Mouse (Mus musculus) activated CD4-positive, CD25-positive, alpha-beta regulatory T cell, adult 4 months (primary cell): ENCODE measurements around the gene Gm9789. TPM values are rescaled to one million over a fixed set of nuclear protein-coding genes. Genes with fewer than 3 reads are reported as not detected.
"Not testable (repeated sequence)": the region's sequence is repeated elsewhere in the genome, so short reads cannot be mapped to it uniquely, and the experiment has no call there.

Experiments
- ATAC-seq: one replicate; pipeline ENCODE4 v1.8.0; 2017
- polyA plus RNA-seq, 2 experiments: library from polyadenylated mRNA; unstranded; fragments of 100-300 nt; shearing (Covaris generic); gene quantifications; one replicate each; pipeline ENCODE4 v1.2.1; 2017

Gene Gm9789
- not detected for polyA plus RNA-seq

- no peak for ATAC-seq
Measured at GRCm38 (mm10) chr16:89157652-89158051, at the start of gene Gm9789. Gm9789 (plus strand) TSS chr16:89157952.

- no peak for ATAC-seq
Measured at GRCm38 (mm10) chr16:89140551-89140950, 17.2 kb upstream of the Gm9789 start, which contains the start of gene Gm6358. Gm6358 (plus strand) TSS chr16:89140851.

GRCm38 (mm10) chr16:89150786-89151185, 7.0 kb upstream of the Gm9789 start, which contains the start of gene Gm10061:
Gm10061 (plus strand) TSS chr16:89151086.
- no peak for ATAC-seq

GRCm38 (mm10) chr16:89169190-89169589, 11.4 kb downstream of the Gm9789 start, which contains the start of gene Gm7735:
Gm7735 (plus strand) TSS chr16:89169490.
- not testable (repeated sequence) for ATAC-seq

GRCm38 (mm10) chr16:89174435-89174834, 16.7 kb downstream of the Gm9789 start, which contains the start of gene 1110057P08Rik:
1110057P08Rik (plus strand) TSS chr16:89174735.
- no peak for ATAC-seq

GRCm38 (mm10) chr16:89188621-89189020, 30.9 kb downstream of the Gm9789 start:
- no peak for ATAC-seq

GRCm38 (mm10) chr16:89205561-89205960, 47.8 kb downstream of the Gm9789 start, which contains the start of gene Krtap20-2:
Krtap20-2 (plus strand) TSS chr16:89205861.
- no peak for ATAC-seq

Other genes starting within 250 kb of the Gm9789 start
- gene Krtap19-9b, start 225.7 kb upstream of the Gm9789 start, polyA plus RNA-seq: not detected
- not detected for gene Krtap16-3, start 195.1 kb upstream of the Gm9789 start, polyA plus RNA-seq
- gene Krtap22-2, start 147.2 kb upstream of the Gm9789 start, polyA plus RNA-seq: not detected
- not detected for gene Gm10229, start 142.7 kb upstream of the Gm9789 start, polyA plus RNA-seq
- gene Krtap6-1, start 126.3 kb upstream of the Gm9789 start, polyA plus RNA-seq: not detected
- not detected for gene Gm10228, start 116.5 kb upstream of the Gm9789 start, polyA plus RNA-seq
- not detected for gene Krtap6-5, start 110.1 kb upstream of the Gm9789 start, polyA plus RNA-seq
- not detected for gene 1110025L11Rik, start 94.0 kb upstream of the Gm9789 start, polyA plus RNA-seq
- not detected for gene Krtap6-3, start 73.9 kb upstream of the Gm9789 start, polyA plus RNA-seq
- not detected for gene Gm6358, start 17.1 kb upstream of the Gm9789 start, polyA plus RNA-seq
- gene Gm10061, start 6.9 kb upstream of the Gm9789 start, polyA plus RNA-seq: not detected
- gene Gm7735, start 11.5 kb downstream of the Gm9789 start, polyA plus RNA-seq: not detected
- not detected for gene 1110057P08Rik, start 16.8 kb downstream of the Gm9789 start, polyA plus RNA-seq
- not detected for gene Krtap20-2, start 47.9 kb downstream of the Gm9789 start, polyA plus RNA-seq
- not detected for gene Krtap21-1, start 245.9 kb downstream of the Gm9789 start, polyA plus RNA-seq